In genomic region chr11:115640311-115640828, GRCm38 (mm10) we compare ENCODE assay signal across 27 mouse cellular contexts. TPM values are rescaled to one million over a fixed set of nuclear protein-coding genes. Genes with fewer than 3 reads are reported as not detected.
DNase-seq lines count a peak whose midpoint lies in the region; TF ChIP-seq lines count a peak whose summit lies in the region.
"Had no signal": no experiment of that assay in that cellular context is flagged by ENCODE, and none has a peak within 500 bp of the region (broad histone marks: within the 10 kb centered on the region; RNA-seq: fewer than 3 reads in every experiment).

No protein-coding gene starts in this region.

- peak overlapping the region; percentile 28 for H3K9ac ChIP-seq in CH12.LX (ENCODE audit: insufficient read depth, low read depth)
- H3K9ac ChIP-seq: embryonic facial prominence, embryonic 13.5 days; forebrain, embryonic 13.5 days; heart, embryonic 13.5 days; hindbrain, embryonic 12.5 days; hindbrain, embryonic 15.5 days; intestine, embryonic 15.5 days had no signal

- TF ChIP-seq RAD21 in CH12.LX (IDR thresholded peaks at IDR 0.05; ENCODE audit: low read depth, low read length), result no peak

- no peaks in the 10 kb centered on the region for H3K9me3 ChIP-seq in CH12.LX (replicated peaks; ENCODE audit: low read length)
- no peaks in the 10 kb centered on the region for H3K9me3 ChIP-seq in forebrain, embryonic 10.5 days
- H3K9me3 ChIP-seq: embryonic facial prominence, embryonic 10.5 days; embryonic facial prominence, embryonic 13.5 days; forebrain, embryonic 13.5 days; G1E; heart, embryonic 10.5 days; heart, embryonic 13.5 days; hindbrain, embryonic 12.5 days; hindbrain, embryonic 15.5 days; intestine, embryonic 15.5 days had no signal

- H3K36me3 ChIP-seq in CH12.LX (replicated peaks in 1 of 2; ENCODE audit: control insufficient read depth in 1 of 2, insufficient read depth in 1 of 2, low read length in 1 of 2), result peaks cover 10 to 14% of the 10 kb centered on the region in 2 experiments
- H3K36me3 ChIP-seq in forebrain, embryonic 10.5 days (replicated peaks), result peaks cover 24% of the 10 kb centered on the region
- H3K36me3 ChIP-seq: intestine, embryonic 15.5 days had no signal

- H3K4me2 ChIP-seq in CH12.LX (ENCODE audit: insufficient read depth, low read depth, poor library complexity, severe bottlenecking), result peak overlapping the region; percentile 64
- H3K4me2 ChIP-seq: embryonic facial prominence, embryonic 13.5 days; forebrain, embryonic 13.5 days; heart, embryonic 13.5 days; hindbrain, embryonic 12.5 days; hindbrain, embryonic 15.5 days; intestine, embryonic 15.5 days had no signal

- in situ Hi-C loops in CH12.LX (cut with MboI; ENCODE audit: low pct_ligation_motif_present, low pct_unique_long_range_greater_than_20kb, low sequenced_read_pairs), result loop anchor here (5.0 to 25.0 kb wide), 3 partner anchors 72 to 772 kb away; partner anchors contain the start of genes Caskin2, Rnf157 and Tsen54

- dilution Hi-C loops in CH12.LX (cut with MboI; ENCODE audit: extremely low pct_ligation_motif_present, extremely low pct_unique_long_range_greater_than_20kb, low sequenced_read_pairs), result no loop called here

- peak; percentile 39 to 46 for DNase-seq in B cell, adult 2 months
- DNase-seq in CH12.LX (ENCODE audit: extremely low read depth), result no peak
- DNase-seq in induced T-regulatory cell, adult 2 months (ENCODE audit: low read depth), result peak; percentile 68
- DNase-seq in layer of hippocampus, adult 8-10 months (ENCODE audit: low spot score in 2 of 2), result no peak
- DNase-seq in forebrain, embryonic 10.5 days (ENCODE audit: extremely low spot score, low spot score), result no peak
- no peak for DNase-seq in cerebellum, adult 18-20 months
- DNase-seq: adrenal gland, adult 2 months; adrenal gland, postnatal 14 days; cerebellum, adult 11 months; cerebellum, adult 8-10 months; cerebellum, postnatal 10 days; cerebellum, postnatal 36 days; embryo, embryonic 11 days; gastrocnemius, postnatal 10 days; gastrocnemius, postnatal 36 days; heart, postnatal 14 days had no signal

- TF ChIP-seq POLR2A in CH12.LX (IDR thresholded peaks at IDR 0.05; ENCODE audit: low read depth, low read length), result no peak; the same call in 1 of the 2 replicates

- peak overlapping the region; percentile 98 for H3K27ac ChIP-seq in CH12.LX (ENCODE audit: insufficient read depth, low read depth)
- no peak overlapping the region for H3K27ac ChIP-seq in forebrain, embryonic 10.5 days
- H3K27ac ChIP-seq: embryonic facial prominence, embryonic 13.5 days; forebrain, embryonic 13.5 days; heart, adult 2 months; heart, embryonic 10.5 days; heart, embryonic 13.5 days; hindbrain, embryonic 12.5 days; hindbrain, embryonic 15.5 days; intestine, embryonic 15.5 days had no signal

- TF ChIP-seq EP300 in CH12.LX (IDR thresholded peaks at IDR 0.05; ENCODE audit: low read length), result no peak

- peaks cover 12% of the 10 kb centered on the region for H3K79me2 ChIP-seq in CH12.LX (replicated peaks; ENCODE audit: control insufficient read depth, extremely low read depth, insufficient read depth, poor library complexity, severe bottlenecking)

- no peaks in the 10 kb centered on the region for H3K27me3 ChIP-seq in CH12.LX (replicated peaks)
- H3K27me3 ChIP-seq in forebrain, embryonic 10.5 days (ENCODE audit: poor library complexity, severe bottlenecking), result no peaks in the 10 kb centered on the region
- H3K27me3 ChIP-seq: embryonic facial prominence, embryonic 13.5 days; forebrain, embryonic 13.5 days; heart, embryonic 13.5 days; hindbrain, embryonic 12.5 days; hindbrain, embryonic 15.5 days; intestine, embryonic 15.5 days had no signal

- 83% methylated on average over 3 of the region's 4 CpGs for WGBS in forebrain, embryonic 10.5 days

- H3K4me3 ChIP-seq in CH12.LX (replicated peaks in 1 of 3; ENCODE audit: low read depth in 2 of 3, low read length in 2 of 3, poor library complexity in 1 of 3), result peak overlapping the region in 2 of 3 experiments; percentile 19 to 24
- no peak overlapping the region for H3K4me3 ChIP-seq in forebrain, embryonic 10.5 days
- H3K4me3 ChIP-seq: embryonic facial prominence, embryonic 13.5 days; erythroblast, embryonic 14.5 days; forebrain, embryonic 13.5 days; heart, adult 2 months; heart, embryonic 10.5 days; heart, embryonic 13.5 days; hindbrain, embryonic 12.5 days; hindbrain, embryonic 15.5 days; intestine, embryonic 15.5 days had no signal

- TF ChIP-seq CTCF in CH12.LX (conservative IDR thresholded peaks at IDR 0.05 in 1 of 2, IDR thresholded peaks at IDR 0.05 in 1 of 2; ENCODE audit: low read depth in 2 of 2, low read length in 2 of 2), result no peak

- H3K4me1 ChIP-seq in CH12.LX (ENCODE audit: control insufficient read depth in 1 of 2, insufficient read depth in 2 of 2), result peaks cover 54 to 84% of the 10 kb centered on the region in 2 experiments
- H3K4me1 ChIP-seq in forebrain, embryonic 10.5 days, result peaks cover 8% of the 10 kb centered on the region
- H3K4me1 ChIP-seq: embryonic facial prominence, embryonic 13.5 days; forebrain, embryonic 13.5 days; hindbrain, embryonic 12.5 days; hindbrain, embryonic 15.5 days had no signal

TF ChIP-seq in CH12.LX, 34 proteins besides CTCF, POLR2A, EP300 and RAD21:
- TF ChIP-seq NELFE (IDR thresholded peaks at IDR 0.05; ENCODE audit: low read depth, low read length) (no peak), SMC3 (IDR thresholded peaks at IDR 0.05; ENCODE audit: low read depth, low read length) (no peak; the same call in 1 of the 2 replicates), MEF2A (IDR thresholded peaks at IDR 0.05; ENCODE audit: borderline replicate concordance, low read depth, low read length) (no peak), USF1 (IDR thresholded peaks at IDR 0.05; ENCODE audit: low read depth, low read length) (no peak; the same call in 1 of the 2 replicates), ZNF384 (IDR thresholded peaks at IDR 0.05; ENCODE audit: low read depth, low read length) (no peak), SIN3A (IDR thresholded peaks at IDR 0.05; ENCODE audit: low read length) (no peak), BHLHE40 (IDR thresholded peaks at IDR 0.05; ENCODE audit: low read depth, low read length) (no peak), MYC (IDR thresholded peaks at IDR 0.05; ENCODE audit: low read depth, low read length) (peak; percentile 55; the same call in 1 of the 2 replicates), MXI1 (IDR thresholded peaks at IDR 0.05; ENCODE audit: low read depth, low read length) (no peak; the same call in 1 of the 2 replicates)

RNA-seq across cellular contexts. Expression of gene Slc25a19, which starts 12.3 kb away (rescaled TPM):
- total RNA-seq in CH12.LX (2012; rRNA removed) (277 and 312 TPM in 2 replicates), CH12.LX (2014; rRNA removed) (278 and 294 TPM in 2 replicates)
- polyA plus RNA-seq in CH12.LX (2012; ENCODE audit: insufficient read length, low read depth), result 374 and 398 TPM in 2 replicates
- total RNA-seq in layer of hippocampus, adult 8-10 months (2022), result 10 to 100 TPM; 55.6 to 81.3 (median 64.7) TPM
- polyA plus RNA-seq in forebrain, embryonic 10.5 days (2016; fragmentation: Nextera tagmentation; extraction: Ambion mirVana), result 25.6 and 26.2 TPM in 2 replicates

RNA-seq across cellular contexts. Expression of gene Mif4gd, which starts 27.6 kb away (rescaled TPM):
- total RNA-seq in CH12.LX (2012; rRNA removed) (143 and 177 TPM in 2 replicates), CH12.LX (2014; rRNA removed) (160 and 174 TPM in 2 replicates)
- polyA plus RNA-seq in CH12.LX (2012; ENCODE audit: insufficient read length, low read depth), result 131 and 143 TPM in 2 replicates
- total RNA-seq in layer of hippocampus, adult 8-10 months (2022), result 10 to 100 TPM; 16.5 to 22.5 (median 17.9) TPM
- 20.3 and 23.8 TPM in 2 replicates for polyA plus RNA-seq in forebrain, embryonic 10.5 days (2016; fragmentation: Nextera tagmentation; extraction: Ambion mirVana)

RNA-seq across cellular contexts. Expression of gene Gga3, which starts 36.5 kb away (rescaled TPM):
- 18.7 and 22.6 TPM in 2 replicates for total RNA-seq in CH12.LX (2012; rRNA removed)
- 7.7 TPM in 2 replicates for total RNA-seq in CH12.LX (2014; rRNA removed)
- 37.2 and 39.8 TPM in 2 replicates for polyA plus RNA-seq in CH12.LX (2012; ENCODE audit: insufficient read length, low read depth)
- 100 to 1,000 TPM in 2 of 4 experiments, 10 to 100 TPM in 2; 91.9 to 121 (median 102) TPM for total RNA-seq in layer of hippocampus, adult 8-10 months (2022)
- polyA plus RNA-seq in forebrain, embryonic 10.5 days (2016; fragmentation: Nextera tagmentation; extraction: Ambion mirVana), result 29.6 and 35.0 TPM in 2 replicates

RNA-seq across cellular contexts. Expression of gene Mrps7, which starts 36.6 kb away (rescaled TPM):
- 172 and 217 TPM in 2 replicates for total RNA-seq in CH12.LX (2012; rRNA removed)
- 154 and 168 TPM in 2 replicates for total RNA-seq in CH12.LX (2014; rRNA removed)
- polyA plus RNA-seq in CH12.LX (2012; ENCODE audit: insufficient read length, low read depth), result 157 and 184 TPM in 2 replicates
- total RNA-seq in layer of hippocampus, adult 8-10 months (2022), result 10 to 100 TPM; 49.1 to 55.3 (median 52.6) TPM
- 106 TPM in 2 replicates for polyA plus RNA-seq in forebrain, embryonic 10.5 days (2016; fragmentation: Nextera tagmentation; extraction: Ambion mirVana)

Comparison
In these comparisons a context has a peak if more than half of its experiments do, and no peak if none do; other contexts are left out.
1. DNase-seq: peak in B cell, adult 2 months (2 of 2) and induced T-regulatory cell, adult 2 months (single experiment); none in CH12.LX (single experiment), layer of hippocampus, adult 8-10 months (0 of 2), forebrain, embryonic 10.5 days (single experiment) and cerebellum, adult 18-20 months (0 of 2).
2. RNA of gene Mif4gd, which starts 27.6 kb away (total RNA-seq): 143 to 177 TPM in CH12.LX; 16.5 to 22.5 TPM in layer of hippocampus, adult 8-10 months; every median in the first group is over 4 times any median in the second.